Mouse (Mus musculus) heart, postnatal 0 days (tissue): ENCODE measurements around the gene Cog3. TPM values are rescaled to one million over a fixed set of nuclear protein-coding genes. Genes with fewer than 3 reads are reported as not detected.

ENCODE experiments used
- ATAC-seq: fragments of 200-750 bp; cut with Nextera tagmentation; 2 replicates; pipeline ENCODE4 v1.8.0; 2017; ENCODE audit warnings: low read depth, moderate number of reproducible peaks, moderate library complexity; ENCODE audit not compliant: insufficient read depth
- DNase-seq: peaks from one replicate; pipeline ENCODE4 v3.0.0-alpha.2; 2016; ENCODE audit warnings: low spot score
- H3K27ac ChIP-seq: fragments of 300-500 bp; sonication (generic); 2 replicates; pipeline ENCODE4 v1.5.1; 2014; ENCODE audit warnings: low read depth, mild to moderate bottlenecking
- H3K27me3 ChIP-seq: fragments of 300-500 bp; sonication (generic); 2 replicates; pipeline ENCODE4 v1.6.1; 2014; ENCODE audit warnings: low read length, mixed read lengths; ENCODE audit not compliant: control insufficient read depth, insufficient read depth
- H3K36me3 ChIP-seq: fragments of 300-500 bp; sonication (generic); replicated peaks from 2 replicates; pipeline ENCODE4 v1.6.1; 2014; ENCODE audit warnings: low read length, mixed read lengths; ENCODE audit not compliant: control insufficient read depth, insufficient read depth
- H3K4me1 ChIP-seq: fragments of 300-500 bp; sonication (generic); 2 replicates; pipeline ENCODE4 v1.6.1; 2014; ENCODE audit warnings: antibody characterized with exemption; ENCODE audit not compliant: control insufficient read depth, insufficient read depth
- H3K4me2 ChIP-seq: fragments of 300-500 bp; sonication (generic); 2 replicates; pipeline ENCODE4 v1.6.1; 2014; ENCODE audit warnings: low read depth, mild to moderate bottlenecking, low read length, moderate library complexity
- H3K4me3 ChIP-seq: fragments of 300-500 bp; sonication (generic); 2 replicates; pipeline ENCODE4 v1.5.1; 2014; ENCODE audit warnings: low read depth, low read length
- H3K9ac ChIP-seq: fragments of 300-500 bp; sonication (generic); replicated peaks from 2 replicates; pipeline ENCODE4 v1.6.1; 2014; ENCODE audit warnings: low read depth, low read length, mixed read lengths
- H3K9me3 ChIP-seq: fragments of 300-500 bp; sonication (generic); replicated peaks from 2 replicates; pipeline ENCODE4 v1.6.1; 2016; ENCODE audit warnings: low read length; ENCODE audit not compliant: control insufficient read depth
- CTCF ChIP-seq: IDR thresholded peaks from 2 replicates; pipeline ENCODE4 v1.5.1; 2016; ENCODE audit warnings: antibody characterized with exemption, control low read depth, low read depth
- EP300 ChIP-seq: IDR thresholded peaks from 2 replicates; pipeline ENCODE4 v1.6.1; 2016; ENCODE audit warnings: antibody characterized with exemption, low read depth
- WGBS: fragments of 180-500 bp; shearing (Covaris S2); extraction: QIAGEN DNeasy Blood & Tissue Kit; methylation state at CpG from one replicate; pipeline ENCODE4 v1.1.7; 2014; 5-methylcytosine and 5-hydroxymethylcytosine counted together
- polyA plus RNA-seq: library from polyadenylated mRNA; unstranded; fragments of >200 nt; fragmentation: Nextera tagmentation; extraction: Ambion mirVana; gene quantifications from 2 replicates; pipeline ENCODE4 v1.2.1, GENCODE M21; 2015
- total RNA-seq: library from RNA; depleted of rRNA; stranded (reverse); fragments of >200 nt; gene quantifications from 2 replicates; pipeline ENCODE4 v1.2.3, GENCODE M21; 2014; ENCODE audit warnings: low replicate concordance

Gene Cog3
- total and polyA plus RNA-seq, 2 experiments from 2014 or later: 8.6 to 12.9 TPM

DNA sequence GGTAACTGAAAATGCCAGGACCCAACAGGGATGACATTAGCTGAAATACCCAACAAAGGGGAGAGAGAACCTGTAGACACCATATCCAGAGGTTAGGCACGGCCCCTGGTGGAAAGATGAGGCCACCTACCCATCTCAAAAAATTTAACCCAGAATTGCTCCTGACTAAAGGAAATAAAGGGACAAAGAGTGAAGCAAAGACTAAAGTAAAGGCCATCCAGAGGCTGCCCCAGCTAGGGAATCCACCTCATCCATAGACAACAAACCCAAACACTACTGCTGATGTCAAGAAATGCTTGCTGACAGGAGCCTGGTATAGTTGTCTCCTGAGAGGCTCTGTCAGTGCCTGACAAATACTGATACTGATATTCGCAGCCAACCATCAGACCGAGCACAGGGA lies 42.6 kb downstream of the Cog3 start:
- ATAC-seq: no peak
- Histone ChIP-seq H3K36me3 (peaks cover 88% of the 10 kb centered on the region), H3K4me2 (no peak overlapping the region), H3K4me3 (no peak overlapping the region), H3K4me1 (no peaks in the 10 kb centered on the region), H3K27me3 (no peaks in the 10 kb centered on the region), H3K27ac (no peak overlapping the region), H3K9me3 (no peaks in the 10 kb centered on the region), H3K9ac (no peak overlapping the region)
- WGBS: 96% methylated on average over 3 of the region's 3 CpGs
- DNase-seq: no peak
- TF ChIP-seq CTCF (no peak), EP300 (no peak)

DNA sequence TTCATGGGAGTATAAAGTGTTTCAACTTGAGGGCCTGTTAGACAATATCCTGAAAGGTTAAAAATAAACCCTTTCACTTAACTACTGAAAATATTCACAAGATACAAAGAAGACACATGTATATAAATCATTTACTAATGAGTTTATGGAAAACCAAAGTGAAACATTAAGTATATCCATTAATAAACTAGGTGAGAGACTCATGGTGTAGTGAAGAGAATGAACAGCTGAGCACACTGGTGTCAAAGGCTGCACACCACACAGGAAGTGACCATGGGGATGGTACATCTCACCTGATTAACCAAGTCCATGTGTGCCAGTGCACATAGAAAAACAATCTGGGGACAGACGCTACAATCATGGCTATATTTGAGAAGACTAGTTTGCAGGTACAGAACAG lies 45.3 kb downstream of the Cog3 start:
- no peak overlapping the region for H3K27ac ChIP-seq
- TF ChIP-seq CTCF (no peak), EP300 (no peak)
- no peaks in the 10 kb centered on the region for H3K27me3 ChIP-seq
- DNase-seq (no peak), ATAC-seq (no peak)
- 91% methylated on average over 1 of the region's 1 CpGs for WGBS
- peaks cover 83% of the 10 kb centered on the region for H3K36me3 ChIP-seq
- no peak overlapping the region for H3K4me2 ChIP-seq
- no peaks in the 10 kb centered on the region for H3K4me1 ChIP-seq
- no peak overlapping the region for H3K4me3 ChIP-seq
- H3K9me3 ChIP-seq: no peaks in the 10 kb centered on the region
- H3K9ac ChIP-seq: no peak overlapping the region

DNA sequence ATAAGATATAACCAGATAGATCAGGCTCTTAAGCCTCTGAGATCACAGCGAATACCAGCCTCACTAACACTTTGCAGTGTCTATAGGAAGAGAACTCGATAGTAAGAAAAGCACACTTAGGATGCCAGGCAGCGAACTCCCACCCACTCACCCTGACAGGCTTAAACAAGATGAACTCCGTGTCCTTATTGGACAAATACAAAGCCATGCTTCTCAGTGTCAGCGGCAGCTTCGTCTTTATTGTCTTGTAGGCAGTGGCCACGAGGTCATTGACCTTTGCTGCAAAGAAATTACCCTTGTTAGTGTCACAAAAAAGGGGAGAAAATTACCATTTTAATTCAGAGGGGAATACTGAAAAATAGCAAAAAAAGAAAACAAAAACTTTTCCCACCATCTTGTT lies 46.5 kb downstream of the Cog3 start:
- H3K9ac ChIP-seq: no peak overlapping the region
- no peak for TF ChIP-seq CTCF
- TF ChIP-seq EP300: no peak
- H3K27ac ChIP-seq: no peak overlapping the region
- 91% methylated on average over 7 of the region's 7 CpGs for WGBS
- no peaks in the 10 kb centered on the region for H3K27me3 ChIP-seq
- peaks cover 85% of the 10 kb centered on the region for H3K36me3 ChIP-seq
- no peaks in the 10 kb centered on the region for H3K4me1 ChIP-seq
- no peak overlapping the region for H3K4me3 ChIP-seq
- H3K4me2 ChIP-seq: no peak overlapping the region
- ATAC-seq (no peak), DNase-seq (no peak)
- H3K9me3 ChIP-seq: no peaks in the 10 kb centered on the region

DNA sequence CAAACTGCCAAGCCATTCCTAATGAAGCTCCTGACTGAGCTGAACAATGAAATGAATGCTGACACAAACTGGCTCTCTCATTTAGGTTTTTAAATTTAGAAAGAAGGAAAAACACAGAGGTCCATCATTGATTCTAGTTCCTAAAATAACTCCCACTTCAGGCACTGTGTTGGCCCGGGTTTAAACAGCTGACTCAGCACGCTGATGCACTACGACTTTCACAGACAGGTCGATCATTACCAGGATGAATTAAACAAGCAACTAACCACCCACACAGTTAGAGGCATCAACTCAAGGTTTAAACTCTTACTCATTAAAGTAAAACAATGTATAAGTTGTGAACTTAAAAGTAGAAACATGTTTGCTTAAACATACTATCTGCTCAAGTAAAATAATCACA lies 47.7 kb downstream of the Cog3 start:
- Histone ChIP-seq H3K9ac (no peak overlapping the region), H3K27ac (no peak overlapping the region), H3K4me1 (no peaks in the 10 kb centered on the region), H3K4me2 (no peak overlapping the region), H3K4me3 (no peak overlapping the region), H3K36me3 (peaks cover 77% of the 10 kb centered on the region), H3K27me3 (no peaks in the 10 kb centered on the region), H3K9me3 (no peaks in the 10 kb centered on the region)
- TF ChIP-seq CTCF (no peak), EP300 (no peak)
- ATAC-seq: no peak
- 50% methylated on average over 4 of the region's 4 CpGs for WGBS
- no peak for DNase-seq

DNA sequence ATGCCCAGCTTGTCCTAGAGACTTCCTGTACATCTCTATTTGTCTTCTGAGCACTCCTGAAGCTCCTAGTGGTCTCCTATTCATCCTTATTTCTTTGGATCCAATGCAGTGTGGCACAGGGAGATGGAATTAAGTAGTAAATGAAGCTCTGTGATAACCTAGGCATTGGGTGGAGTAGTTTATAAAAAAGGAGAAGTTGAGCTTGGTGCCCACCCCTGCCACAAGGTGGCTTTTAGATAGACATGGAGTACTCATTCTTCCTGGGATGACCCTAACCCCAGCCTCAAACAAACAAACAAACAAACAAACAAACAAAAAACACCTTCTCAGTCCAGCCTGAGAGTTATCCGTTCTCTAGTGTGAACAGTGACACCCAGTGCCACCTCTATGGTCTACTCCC lies 56.4 kb downstream of the Cog3 start:
- WGBS: 77% methylated on average over 1 of the region's 1 CpGs
- no peak overlapping the region for H3K27ac ChIP-seq

DNA sequence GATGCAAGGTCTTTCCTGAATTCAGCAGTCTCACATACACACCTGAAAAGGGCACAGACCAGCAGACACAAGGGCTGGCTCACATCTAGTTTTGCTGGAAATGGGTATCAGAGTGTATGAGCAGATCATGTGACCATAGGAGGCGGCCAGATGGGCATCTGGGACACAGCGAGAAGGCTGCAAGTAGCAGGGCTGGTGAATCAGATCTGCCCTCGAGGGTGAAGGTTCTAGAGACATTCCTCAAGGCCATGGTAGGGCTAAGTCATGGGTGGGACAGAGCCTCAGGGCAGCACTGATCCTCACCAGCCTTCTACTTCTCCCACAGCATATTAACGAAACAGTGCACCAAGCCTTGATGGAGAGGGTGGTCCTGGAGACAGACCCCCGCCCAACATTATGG lies 58.2 kb downstream of the Cog3 start:
- no peak overlapping the region for H3K4me2 ChIP-seq
- no peaks in the 10 kb centered on the region for H3K27me3 ChIP-seq
- H3K36me3 ChIP-seq: peaks cover 2% of the 10 kb centered on the region; the same call in 1 of the 2 replicates
- H3K4me3 ChIP-seq: no peak overlapping the region
- no peak overlapping the region for H3K27ac ChIP-seq
- H3K9ac ChIP-seq: no peak overlapping the region
- 67% methylated on average over 5 of the region's 5 CpGs for WGBS
- H3K9me3 ChIP-seq: no peaks in the 10 kb centered on the region
- TF ChIP-seq CTCF (no peak), EP300 (no peak)
- no peaks in the 10 kb centered on the region for H3K4me1 ChIP-seq
- ATAC-seq (no peak), DNase-seq (no peak)

More for the DNA sequence above, 56.4 kb downstream of the Cog3 start:
- no peak for DNase-seq
- ATAC-seq: no peak
- peaks cover 13% of the 10 kb centered on the region for H3K36me3 ChIP-seq
- H3K4me1 ChIP-seq: no peaks in the 10 kb centered on the region
- no peak overlapping the region for H3K9ac ChIP-seq
- H3K4me2 ChIP-seq: no peak overlapping the region
- no peak overlapping the region for H3K4me3 ChIP-seq
- H3K27me3 ChIP-seq: no peaks in the 10 kb centered on the region
- H3K9me3 ChIP-seq: no peaks in the 10 kb centered on the region
- no peak for TF ChIP-seq CTCF
- no peak for TF ChIP-seq EP300
